Mouse (Mus musculus) thymus, adult 2 months (tissue): ENCODE data around the gene Arxes2. TPM values are rescaled to one million over a fixed set of nuclear protein-coding genes. Genes with fewer than 3 reads are reported as not detected.

Source experiments
- DNase-seq: peaks from one replicate; pipeline ENCODE4 v3.0.0; 2021
- H3K27ac ChIP-seq: fragments of 200-500 bp; 2 replicates; pipeline ENCODE4 v1.5.1; 2012; ENCODE audit warnings: low read length, control low read depth; ENCODE audit not compliant: control insufficient read depth, insufficient read depth
- H3K27me3 ChIP-seq: fragments of 200-500 bp; 2 replicates; pipeline ENCODE4 v1.6.1; 2012; ENCODE audit warnings: mild to moderate bottlenecking, low read length, moderate library complexity, mixed read lengths; ENCODE audit not compliant: control insufficient read depth, insufficient read depth
- H3K36me3 ChIP-seq: fragments of 200-500 bp; 2 replicates; pipeline ENCODE4 v1.6.1; 2012; ENCODE audit warnings: mild to moderate bottlenecking, low read length, moderate library complexity; ENCODE audit not compliant: control insufficient read depth, insufficient read depth
- H3K4me1 ChIP-seq: fragments of 200-500 bp; replicated peaks from 2 replicates; pipeline ENCODE4 v1.6.1; 2012; ENCODE audit warnings: low read length; ENCODE audit not compliant: control insufficient read depth, insufficient read depth
- H3K4me3 ChIP-seq: fragments of 200-500 bp; 2 replicates; pipeline ENCODE4 v1.5.1; 2012; ENCODE audit warnings: mild to moderate bottlenecking, low read length, control low read depth, moderate library complexity; ENCODE audit not compliant: control insufficient read depth, insufficient read depth
- CTCF ChIP-seq: fragments of 200-500 bp; IDR thresholded peaks from 2 replicates; pipeline ENCODE4 v1.5.1; 2012; ENCODE audit warnings: mild to moderate bottlenecking, control low read depth, low read length, moderate library complexity, borderline replicate concordance; ENCODE audit not compliant: control insufficient read depth, poor library complexity, insufficient read depth; ENCODE audit errors: extremely low read depth
- POLR2A ChIP-seq: fragments of 200-500 bp; IDR thresholded peaks from 2 replicates; pipeline ENCODE4 v1.6.1; 2012; ENCODE audit warnings: mild to moderate bottlenecking, low read length, control low read depth, moderate library complexity; ENCODE audit not compliant: control insufficient read depth, poor library complexity, insufficient read depth; ENCODE audit errors: extremely low read depth
- WGBS: fragments of 180-500 bp; shearing (Covaris S2); methylation state at CpG from one replicate; pipeline ENCODE4 v1.1.7; 2018; 5-methylcytosine and 5-hydroxymethylcytosine counted together
- polyA plus RNA-seq: library from polyadenylated mRNA; depleted of rRNA; stranded (reverse); fragments of >200 nt; gene quantifications from 2 replicates; pipeline ENCODE4 v1.2.3, GENCODE M21; 2012; rRNA removed

Gene Arxes2
- polyA plus RNA-seq, 1 experiment: 4.8 TPM

GRCm38 (mm10) chrX:136043726-136044125, 50.1 kb downstream of the Arxes2 start:
- H3K4me1 ChIP-seq: no peaks in the 10 kb centered on the region
- no peak for TF ChIP-seq CTCF
- TF ChIP-seq POLR2A: no peak
- WGBS: 100% methylated on average over 1 of the region's 1 CpGs
- no peak overlapping the region for H3K27ac ChIP-seq
- H3K27me3 ChIP-seq: no peaks in the 10 kb centered on the region
- no peak for DNase-seq
- no peaks in the 10 kb centered on the region for H3K36me3 ChIP-seq
- H3K4me3 ChIP-seq: no peak overlapping the region

Other genes with a start within 250 kb of the Arxes2 start
- 11.5 and 14.6 TPM in 2 replicates for gene Bhlhb9, start 196.2 kb upstream of the Arxes2 start, polyA plus RNA-seq
- 5.0 and 14.9 TPM in 2 replicates for gene Gprasp2, start 154.8 kb upstream of the Arxes2 start, polyA plus RNA-seq
- 0.35 and 0.71 TPM in 2 replicates for gene Arxes1, start 39.5 kb downstream of the Arxes2 start, polyA plus RNA-seq
- 0.64 and 1.1 TPM in 2 replicates for gene Bex2, start 74.4 kb downstream of the Arxes2 start, polyA plus RNA-seq
- 0.03 TPM in 1 of 2 replicates, not detected in the other for gene Nxf3, start 91.4 kb downstream of the Arxes2 start, polyA plus RNA-seq
- gene Bex4, start 145.2 kb downstream of the Arxes2 start, polyA plus RNA-seq: not detected in 2 replicates
- 0.96 and 1.2 TPM in 2 replicates for gene Tceal8, start 178.5 kb downstream of the Arxes2 start, polyA plus RNA-seq
- gene Tceal5, start 210.1 kb downstream of the Arxes2 start, polyA plus RNA-seq: 0.12 TPM in 1 of 2 replicates, not detected in the other
- not detected in 2 replicates for gene Tceal7, start 221.0 kb downstream of the Arxes2 start, polyA plus RNA-seq
- 1.5 and 2.1 TPM in 2 replicates for gene Bex1, start 221.7 kb downstream of the Arxes2 start, polyA plus RNA-seq